Mouse (Mus musculus): Measurements from ENCODE around the gene Pml. TPM values are rescaled to one million over a fixed set of nuclear protein-coding genes. Genes with fewer than 3 reads are reported as not detected.
A peak's percentile ranks its signal among the peaks of the same experiment; 100 is the strongest.
"Not testable (repeated sequence)": the region's sequence is repeated elsewhere in the genome, so short reads cannot be mapped to it uniquely, and the experiment has no call there.

The Pml gene
- polyA plus RNA-seq, 1 experiment from 2014 or later = 4.7 TPM

DNA sequence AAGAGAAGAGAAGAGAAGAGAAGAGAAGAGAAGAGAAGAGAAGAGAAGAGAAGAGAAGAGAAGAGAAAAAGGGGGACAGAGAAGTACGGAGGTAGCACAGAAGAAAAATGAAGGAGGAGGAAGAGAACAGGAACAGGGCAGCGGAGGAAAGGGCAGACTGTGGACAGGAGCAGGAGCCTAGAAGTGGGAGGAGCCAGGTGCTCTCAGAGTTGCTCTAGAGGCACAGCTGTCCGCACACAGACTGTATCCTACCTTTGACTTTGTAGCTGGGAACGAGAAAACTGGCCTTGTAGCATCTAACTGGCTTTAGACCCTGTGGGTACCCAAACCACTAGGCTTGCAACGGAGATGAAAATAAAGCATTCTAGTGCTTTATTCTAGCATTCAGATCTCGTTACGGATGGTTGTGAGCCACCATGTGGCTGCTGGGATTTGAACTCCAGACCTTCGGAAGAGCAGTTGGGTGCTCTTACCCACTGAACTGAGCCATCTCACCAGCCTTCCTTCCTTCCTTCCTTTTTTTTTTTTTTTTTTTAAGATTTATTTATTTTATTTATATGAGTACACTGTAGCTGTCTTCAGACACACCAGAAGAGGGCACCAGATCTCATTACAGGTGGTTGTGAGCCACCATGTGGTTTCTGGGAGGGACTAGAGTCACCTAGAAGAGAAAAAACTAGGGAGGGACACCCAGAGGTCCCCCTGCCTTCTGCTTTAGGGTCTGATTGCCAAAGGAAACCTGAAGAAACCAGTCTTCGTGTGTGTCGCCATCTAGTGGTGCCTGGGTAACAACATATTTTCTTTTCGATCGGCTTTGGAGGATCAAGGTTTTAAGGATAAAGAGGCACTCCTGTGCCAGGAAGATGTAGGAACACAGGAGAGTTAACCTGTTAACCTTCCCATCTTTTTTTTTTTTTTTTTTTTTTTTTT is 19.1 kb upstream of the Pml start:
- ATAC-seq (ENCODE audit: low FRiP score) = no peak
- 63% methylated on average over 12 of the region's 12 CpGs for WGBS
- Histone ChIP-seq H3K4me2 (no peak overlapping the region), H3K27ac (no peak overlapping the region), H3K4me1 (replicated peaks) (peaks cover 8% of the 10 kb centered on the region; the same call in 1 of the 2 replicates), H3K9ac (no peak overlapping the region), H3K9me3 (no peaks in the 10 kb centered on the region), H3K4me3 (no peak overlapping the region), H3K27me3 (no peaks in the 10 kb centered on the region), H3K36me3 (peaks cover 7% of the 10 kb centered on the region)

DNA sequence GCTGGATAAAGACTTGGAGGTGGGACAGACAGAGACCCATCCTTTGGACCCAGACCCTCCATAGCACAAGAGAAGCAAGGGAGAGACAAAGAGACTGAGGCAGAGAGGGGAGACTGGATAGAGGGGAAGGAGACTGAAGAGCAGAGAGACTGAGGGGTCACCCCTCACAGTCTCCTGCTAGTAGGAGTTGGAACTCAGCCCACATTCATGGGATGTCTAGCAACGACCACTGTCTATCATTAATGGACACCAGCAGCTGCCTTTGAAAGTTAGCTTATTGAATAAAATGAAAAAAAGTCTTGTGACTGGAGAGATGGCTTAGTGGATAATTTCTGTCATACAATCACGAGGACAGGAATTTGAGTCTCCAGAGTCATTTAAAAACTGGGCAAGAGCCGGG is 17.5 kb upstream of the Pml start:
- Histone ChIP-seq H3K9me3 (no peaks in the 10 kb centered on the region), H3K4me3 (no peak overlapping the region), H3K9ac (no peak overlapping the region), H3K4me1 (replicated peaks) (peaks cover 8% of the 10 kb centered on the region; the same call in 1 of the 2 replicates), H3K27ac (no peak overlapping the region), H3K27me3 (no peaks in the 10 kb centered on the region), H3K4me2 (no peak overlapping the region), H3K36me3 (peaks cover 17% of the 10 kb centered on the region)
- WGBS = 65% methylated on average over 3 of the region's 3 CpGs
- ATAC-seq (ENCODE audit: low FRiP score) = no peak

DNA sequence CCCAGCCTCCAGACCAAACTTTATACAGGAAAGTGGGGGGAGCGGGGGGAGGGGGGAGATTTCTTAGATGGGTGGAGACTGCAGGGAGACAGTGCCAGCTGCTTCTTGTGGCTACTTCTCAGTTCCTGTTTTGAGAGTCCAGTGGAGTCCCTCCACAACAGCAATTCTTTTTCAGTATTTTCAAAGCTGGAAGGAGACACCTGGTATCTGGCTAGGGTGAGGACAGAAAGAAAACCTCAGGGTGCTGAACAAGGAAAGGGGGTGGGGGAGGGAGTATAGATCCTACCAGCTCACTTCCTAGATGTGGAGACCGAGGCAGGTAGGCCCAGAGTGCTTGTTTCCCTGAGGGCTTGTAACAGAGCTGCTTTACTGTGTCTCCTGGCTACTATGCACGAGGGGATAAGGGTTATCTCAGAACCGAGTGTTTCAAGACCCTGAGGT is 17.0 kb upstream of the Pml start:
- H3K36me3 ChIP-seq = peaks cover 22% of the 10 kb centered on the region
- 41% methylated on average over 4 of the region's 4 CpGs for WGBS
- no peak overlapping the region for H3K27ac ChIP-seq
- H3K27me3 ChIP-seq = no peaks in the 10 kb centered on the region
- no peaks in the 10 kb centered on the region for H3K9me3 ChIP-seq
- no peak overlapping the region for H3K9ac ChIP-seq
- ATAC-seq (ENCODE audit: low FRiP score) = no peak
- peaks cover 8% of the 10 kb centered on the region; the same call in 1 of the 2 replicates for H3K4me1 ChIP-seq (replicated peaks)
- no peak overlapping the region for H3K4me3 ChIP-seq
- no peak overlapping the region for H3K4me2 ChIP-seq

DNA sequence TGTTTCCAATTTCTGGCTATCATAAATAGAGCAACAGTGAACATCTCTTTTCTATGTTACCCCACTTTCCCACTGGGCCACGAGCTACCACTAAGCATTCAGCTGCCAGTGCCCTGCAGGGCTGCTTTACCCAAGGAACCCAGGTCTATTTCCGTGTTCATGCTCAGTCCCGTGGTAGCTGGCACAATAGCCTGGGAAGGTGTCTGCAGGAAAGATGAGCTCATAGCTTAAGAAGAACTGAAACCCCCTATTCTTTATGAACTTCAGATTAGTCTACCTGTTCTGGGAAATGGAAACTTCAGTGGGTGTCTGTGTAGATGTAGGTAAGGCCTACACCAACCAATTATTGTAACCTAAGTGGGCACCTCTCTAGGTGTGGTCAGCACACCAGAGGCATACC is 15.8 kb upstream of the Pml start:
- ATAC-seq (ENCODE audit: low FRiP score) = no peak
- Histone ChIP-seq H3K9me3 (no peaks in the 10 kb centered on the region), H3K9ac (no peak overlapping the region), H3K27me3 (no peaks in the 10 kb centered on the region), H3K36me3 (peaks cover 31% of the 10 kb centered on the region), H3K4me1 (replicated peaks) (peaks cover 8% of the 10 kb centered on the region; the same call in 1 of the 2 replicates), H3K4me2 (no peak overlapping the region), H3K27ac (no peak overlapping the region), H3K4me3 (no peak overlapping the region)
- 83% methylated on average over 3 of the region's 3 CpGs for WGBS

DNA sequence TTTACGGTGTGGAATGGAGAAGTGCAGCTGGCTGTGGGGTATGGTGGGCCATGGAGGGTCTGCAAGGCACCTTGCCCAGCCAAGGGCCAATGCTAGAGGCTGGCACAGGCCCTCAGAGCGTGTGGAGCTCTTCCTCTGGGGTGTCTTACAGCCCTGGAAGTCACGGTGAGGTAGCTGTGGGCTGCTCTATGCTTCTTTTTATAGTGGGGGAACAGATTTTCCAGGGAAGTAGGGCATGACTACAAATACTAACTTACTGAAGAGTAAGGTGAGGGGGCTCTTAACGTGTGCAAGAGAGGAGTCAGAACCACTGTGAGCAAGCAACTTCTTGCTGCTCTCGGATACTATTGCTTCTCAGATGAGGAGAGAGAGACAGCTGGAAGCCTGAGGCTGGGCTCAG is 12.9 kb upstream of the Pml start:
- H3K36me3 ChIP-seq = peaks cover 58% of the 10 kb centered on the region

DNA sequence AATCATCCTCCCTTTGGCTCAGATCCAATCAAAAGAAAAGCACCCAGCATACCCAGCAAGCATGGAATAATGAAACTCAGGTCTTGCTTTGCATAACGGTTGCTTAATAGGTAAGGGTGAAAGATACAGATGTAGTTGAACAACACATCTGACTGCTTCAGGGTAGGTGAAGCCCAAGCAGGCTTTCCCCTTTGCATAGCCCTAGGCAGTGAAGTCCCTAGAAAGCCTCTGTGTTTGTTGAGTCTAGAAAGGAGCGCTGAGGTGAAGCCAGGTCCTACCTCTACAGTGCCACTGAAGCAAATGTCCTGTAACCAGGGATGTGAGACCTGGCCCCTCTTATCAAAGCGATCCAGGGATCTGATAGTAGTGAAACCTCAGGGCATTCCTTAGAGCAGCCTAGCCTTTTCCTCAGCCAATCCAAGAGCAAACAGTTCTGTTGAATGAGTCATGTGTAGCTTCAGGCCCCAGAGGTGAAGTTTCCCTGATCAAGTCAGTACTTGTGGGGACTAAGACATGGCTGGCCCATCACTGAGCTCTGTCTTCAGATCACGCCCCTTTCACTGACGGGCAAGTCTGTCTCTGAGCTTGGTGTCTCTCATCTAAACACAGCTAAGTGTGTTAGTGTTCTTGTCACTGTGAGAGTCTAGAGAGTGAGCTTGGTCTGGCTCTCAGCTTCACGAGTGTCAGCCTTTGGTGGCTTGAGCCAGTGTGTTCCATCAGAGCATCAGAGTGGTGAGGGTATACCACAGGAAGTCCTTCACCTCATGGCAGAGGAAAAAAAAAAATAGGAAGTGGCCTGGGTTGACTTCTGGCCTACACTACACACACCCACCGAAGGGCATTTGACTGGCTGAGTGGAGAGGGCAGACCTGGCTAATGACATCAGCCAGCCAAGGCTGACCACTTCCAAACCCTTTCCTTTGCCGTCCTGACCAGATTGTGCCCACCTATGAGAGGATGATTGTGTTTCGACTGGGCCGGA is 6.4 kb upstream of the Pml start:
- Histone ChIP-seq H3K9me3 (no peaks in the 10 kb centered on the region), H3K4me2 (no peak overlapping the region), H3K4me3 (no peak overlapping the region), H3K4me1 (replicated peaks) (peaks cover 17% of the 10 kb centered on the region), H3K9ac (0 out of 2 replicates have a peak overlapping the region, but pooled peaks have one; percentile 35), H3K27me3 (no peaks in the 10 kb centered on the region), H3K27ac (no peak overlapping the region), H3K36me3 (peaks cover 52% of the 10 kb centered on the region)
- 95% methylated on average over 10 of the region's 10 CpGs for WGBS
- no peak for ATAC-seq (ENCODE audit: low FRiP score)

More for the DNA sequence above, 12.9 kb upstream of the Pml start:
- H3K4me1 ChIP-seq (replicated peaks) = peaks cover 8% of the 10 kb centered on the region; the same call in 1 of the 2 replicates
- H3K4me2 ChIP-seq = no peak overlapping the region
- H3K4me3 ChIP-seq = no peak overlapping the region
- ATAC-seq (ENCODE audit: low FRiP score) = no peak
- H3K27ac ChIP-seq = no peak overlapping the region
- 93% methylated on average over 5 of the region's 5 CpGs for WGBS
- no peak overlapping the region for H3K9ac ChIP-seq
- no peaks in the 10 kb centered on the region for H3K27me3 ChIP-seq
- no peaks in the 10 kb centered on the region for H3K9me3 ChIP-seq

DNA sequence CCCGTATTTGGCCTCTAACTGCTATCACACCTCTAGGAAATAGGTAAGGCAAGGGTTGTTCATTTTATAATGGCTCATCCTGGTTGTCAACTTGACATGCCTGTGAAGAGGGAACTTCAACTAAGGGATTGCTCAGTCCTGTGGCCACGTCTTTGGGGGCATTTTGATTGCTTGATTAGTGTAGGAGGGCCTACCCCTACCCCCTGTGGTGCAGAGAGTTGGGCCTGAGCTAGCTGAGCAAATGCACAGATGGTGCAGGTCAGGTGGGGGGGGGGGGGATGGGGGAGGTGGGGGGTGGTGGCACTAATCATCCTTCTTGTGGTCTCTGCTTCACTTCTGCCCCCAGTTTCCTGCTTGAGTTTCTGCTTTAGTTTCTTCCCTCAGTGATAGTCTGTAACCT is 5.5 kb upstream of the Pml start:
- Histone ChIP-seq H3K4me3 (no peak overlapping the region), H3K9me3 (no peaks in the 10 kb centered on the region), H3K27ac (no peak overlapping the region), H3K36me3 (peaks cover 45% of the 10 kb centered on the region), H3K4me2 (no peak overlapping the region), H3K9ac (0 out of 2 replicates have a peak overlapping the region, but pooled peaks have one; percentile 35), H3K4me1 (replicated peaks) (peaks cover 22% of the 10 kb centered on the region), H3K27me3 (no peaks in the 10 kb centered on the region)
- ATAC-seq (ENCODE audit: low FRiP score) = no peak
- 66% methylated on average over 2 of the region's 2 CpGs for WGBS

DNA sequence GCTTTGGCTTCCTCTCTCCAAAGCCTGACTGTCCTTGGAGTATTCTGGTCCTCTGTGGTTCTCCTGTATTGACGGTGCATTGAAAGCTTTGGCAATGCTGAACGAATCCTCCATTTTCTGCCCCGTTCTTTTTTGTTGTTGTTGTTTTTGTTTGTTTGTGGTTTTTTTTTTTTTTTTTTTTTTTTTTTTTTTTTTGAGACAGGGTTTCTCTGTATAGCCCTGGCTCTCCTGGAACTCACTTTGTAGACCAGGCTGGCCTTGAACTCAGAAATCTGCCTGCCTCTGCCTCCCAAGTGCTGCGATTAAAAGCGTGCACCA is 4.2 kb upstream of the Pml start:
- peak overlapping the region; percentile 84 for H3K4me2 ChIP-seq
- H3K4me1 ChIP-seq (replicated peaks) = peaks cover 33% of the 10 kb centered on the region
- peaks cover 33% of the 10 kb centered on the region for H3K36me3 ChIP-seq
- H3K9ac ChIP-seq = peak overlapping the region; percentile 89
- H3K27me3 ChIP-seq; H3K9me3 ChIP-seq; ATAC-seq (ENCODE audit: low FRiP score): not testable (repeated sequence)
- peak overlapping the region; percentile 85 for H3K27ac ChIP-seq
- H3K4me3 ChIP-seq = peak overlapping the region; percentile 91
- WGBS = 70% methylated on average over 5 of the region's 5 CpGs

DNA sequence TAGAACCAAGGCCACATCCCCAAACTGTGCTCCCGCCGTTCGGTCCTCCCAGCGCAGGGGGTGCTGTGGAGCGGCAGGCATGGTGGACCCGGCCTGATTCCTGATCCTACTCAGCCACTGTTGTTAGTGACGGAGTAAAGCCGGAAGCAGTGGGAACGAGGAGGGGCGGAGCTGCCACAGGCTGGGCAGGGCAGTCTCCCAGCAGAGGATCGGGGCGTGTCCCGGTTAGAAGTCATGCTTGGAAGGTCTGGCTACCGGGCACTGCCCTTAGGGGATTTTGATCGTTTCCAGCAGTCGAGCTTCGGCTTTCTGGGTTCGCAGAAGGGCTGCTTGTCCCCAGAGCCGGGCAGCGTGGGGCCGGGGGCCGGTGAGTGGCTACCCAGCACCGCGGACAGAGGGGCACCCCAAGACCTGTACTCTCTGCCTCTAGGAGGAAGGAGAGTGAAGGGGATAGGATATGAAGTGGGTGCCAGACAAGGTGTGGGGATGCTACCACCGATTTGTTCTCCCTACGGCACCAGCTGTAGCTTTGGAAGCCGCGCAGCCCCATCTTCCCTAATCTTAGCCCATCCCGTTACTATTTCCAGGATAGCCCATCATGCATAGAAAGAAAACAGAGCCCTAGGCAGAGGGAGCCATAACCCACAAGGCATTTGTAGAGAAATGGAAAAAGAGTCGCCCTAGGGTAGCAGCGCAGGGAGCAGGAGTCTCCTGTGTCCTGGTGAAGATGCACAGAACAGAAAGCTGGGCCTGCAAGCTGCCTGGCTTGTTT is 3.6 kb upstream of the Pml start, which contains the start of gene Stoml1:
Gene Stoml1, plus strand, starts transcription at position 132 of the 772 bp plus-strand sequence.
- Histone ChIP-seq H3K9ac (peak within 1 kb of the TSS; percentile 89), H3K9me3 (no peaks in the 10 kb centered on the region), H3K4me1 (replicated peaks) (peaks cover 37% of the 10 kb centered on the region), H3K36me3 (peaks cover 28% of the 10 kb centered on the region), H3K27ac (peak within 1 kb of the TSS; percentile 85), H3K4me2 (peak within 1 kb of the TSS; percentile 84), H3K27me3 (no peaks in the 10 kb centered on the region), H3K4me3 (peak within 1 kb of the TSS; percentile 91)
- 1% methylated on average over 31 of the region's 31 CpGs for WGBS
- ATAC-seq (ENCODE audit: low FRiP score) = peak; percentile 95

DNA sequence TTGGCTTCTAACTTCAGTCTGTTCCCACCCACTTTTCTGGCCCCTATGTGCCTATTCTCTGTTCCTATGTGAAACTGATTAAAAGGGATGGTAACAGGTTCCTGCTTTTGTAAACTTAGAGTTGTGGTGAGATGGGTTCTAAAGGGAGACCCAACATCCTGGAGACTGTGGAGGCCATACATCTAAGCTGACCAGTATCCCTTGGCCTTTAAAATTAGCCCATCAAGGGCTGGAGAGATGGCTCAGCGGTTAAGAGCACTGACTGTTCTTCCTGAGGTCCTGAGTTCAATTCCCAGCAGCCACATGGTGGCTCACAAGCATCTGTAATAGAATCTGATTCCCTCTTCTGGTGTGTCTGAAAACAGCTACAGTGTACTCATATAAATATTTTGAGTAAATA is 1.1 kb upstream of the Pml start:
- 88% methylated on average over 1 of the region's 1 CpGs for WGBS

DNA sequence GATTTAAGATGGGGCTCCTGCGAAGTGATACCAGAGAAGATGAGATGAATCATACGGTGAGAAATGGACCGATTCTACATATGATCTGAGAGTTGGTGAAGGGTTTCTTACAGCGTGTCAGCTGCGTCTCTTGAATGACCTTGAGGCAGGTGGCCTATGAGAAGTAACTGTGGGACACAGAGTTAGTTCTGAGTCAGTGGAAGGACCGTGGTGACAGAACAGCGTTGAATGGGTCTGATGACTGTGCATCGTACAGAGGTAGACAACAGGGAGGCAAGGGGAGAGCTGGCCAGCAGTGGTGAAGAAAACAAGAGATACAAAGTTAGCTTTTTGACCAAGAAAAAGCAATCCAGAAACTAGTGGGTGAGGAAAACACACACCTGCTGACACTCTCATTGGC is 736 bp upstream of the Pml start:
- 77% methylated on average over 8 of the region's 8 CpGs for WGBS
- ATAC-seq (ENCODE audit: low FRiP score) = no peak
- H3K27ac ChIP-seq = no peak overlapping the region

More for the DNA sequence above, 1.1 kb upstream of the Pml start:
- H3K9ac ChIP-seq; H3K4me3 ChIP-seq; H3K27me3 ChIP-seq; H3K36me3 ChIP-seq; H3K9me3 ChIP-seq; H3K4me2 ChIP-seq; ATAC-seq (ENCODE audit: low FRiP score); H3K27ac ChIP-seq: not testable (repeated sequence)
- H3K4me1 ChIP-seq (replicated peaks) = peaks cover 45% of the 10 kb centered on the region

More for the DNA sequence above, 736 bp upstream of the Pml start:
- H3K27me3 ChIP-seq = no peaks in the 10 kb centered on the region
- H3K4me2 ChIP-seq = peak overlapping the region; percentile 57; the same call in 1 of the 2 replicates
- peak overlapping the region; percentile 72; the same call in 1 of the 2 replicates for H3K9ac ChIP-seq
- H3K4me1 ChIP-seq (replicated peaks) = peaks cover 45% of the 10 kb centered on the region
- H3K4me3 ChIP-seq = no peak overlapping the region
- no peaks in the 10 kb centered on the region for H3K9me3 ChIP-seq
- H3K36me3 ChIP-seq = no peaks in the 10 kb centered on the region

All from hindbrain, embryonic 13.5 days (tissue).